Mouse (Mus musculus) layer of hippocampus, adult 11-12 months (tissue): ENCODE measurements around the gene Stxbp5l.
"Not testable (repeated sequence)": the region's sequence is repeated elsewhere in the genome, so short reads cannot be mapped to it uniquely, and the experiment has no call there.

Experiments used
- DNase-seq: peaks from one replicate; pipeline ENCODE4 v3.0.0; 2022; ENCODE audit warnings: low spot score

Stxbp5l gene

DNA sequence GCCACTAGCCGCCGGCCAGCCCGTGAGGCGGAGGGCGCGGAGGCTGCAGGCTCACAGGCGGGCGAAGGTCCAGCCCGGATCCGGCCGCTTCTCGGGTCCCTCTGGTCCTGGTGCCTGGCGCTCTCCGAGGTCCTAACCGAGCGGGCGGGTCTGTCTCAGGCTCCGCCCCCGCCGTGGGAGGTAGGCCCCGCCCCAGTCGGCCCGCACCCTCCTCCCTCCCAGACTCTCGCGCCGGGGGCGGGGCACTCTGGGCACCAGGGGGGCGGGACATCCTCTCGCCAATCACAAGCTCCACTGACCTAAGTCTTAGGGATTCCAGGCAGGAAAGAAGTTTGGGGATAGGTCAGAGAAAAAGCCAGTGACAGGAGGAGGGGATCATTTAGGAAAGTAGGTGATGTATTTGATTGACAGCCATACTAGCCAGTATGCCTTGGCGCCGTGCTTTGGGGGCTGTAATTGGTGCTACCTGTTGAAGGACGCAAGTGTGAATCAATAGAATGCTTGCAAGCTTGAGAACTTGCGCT lies at the start of gene Stxbp5l:
Gene Stxbp5l, minus strand, starts transcription at position 142 of the 524 bp plus-strand sequence.
- peak; percentile 94 for DNase-seq

DNA sequence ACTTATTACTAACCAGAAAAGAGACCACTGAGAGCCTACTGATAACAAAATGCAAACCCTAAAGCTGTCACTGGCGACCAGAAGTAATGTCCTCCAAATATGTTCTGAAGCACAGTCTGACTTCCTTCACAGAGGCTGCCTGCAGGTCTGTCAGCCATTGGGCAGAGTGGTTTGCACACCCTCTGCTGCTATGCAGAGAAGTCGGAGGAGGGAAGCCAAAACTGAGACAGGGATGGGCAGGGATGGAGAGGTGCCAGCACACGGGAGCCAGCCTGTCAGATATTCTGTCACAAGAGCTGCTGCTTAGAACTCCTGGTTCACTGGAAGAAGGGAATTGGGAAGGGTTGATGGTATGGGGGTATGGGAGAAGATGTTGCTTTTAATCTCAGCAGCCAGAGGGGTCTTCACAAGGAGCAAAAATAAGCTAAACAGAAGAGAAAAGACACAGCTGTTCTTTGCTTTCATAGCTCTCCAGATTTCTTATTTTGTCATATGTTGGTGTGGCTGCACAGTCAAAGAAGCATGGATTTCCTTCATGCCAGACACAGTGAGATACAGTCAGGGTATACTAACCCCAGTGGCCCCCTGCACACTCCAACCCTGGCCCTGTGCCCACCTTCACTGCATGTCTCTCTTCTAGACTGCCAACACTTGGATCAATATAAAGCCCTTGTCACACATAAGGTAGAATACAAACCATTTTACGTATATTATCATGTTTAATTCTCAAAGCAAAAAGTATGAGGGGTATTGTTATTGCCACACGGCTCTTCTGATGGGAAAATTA lies 48.8 kb upstream of the Stxbp5l start:
- peak; percentile 18 for DNase-seq

DNA sequence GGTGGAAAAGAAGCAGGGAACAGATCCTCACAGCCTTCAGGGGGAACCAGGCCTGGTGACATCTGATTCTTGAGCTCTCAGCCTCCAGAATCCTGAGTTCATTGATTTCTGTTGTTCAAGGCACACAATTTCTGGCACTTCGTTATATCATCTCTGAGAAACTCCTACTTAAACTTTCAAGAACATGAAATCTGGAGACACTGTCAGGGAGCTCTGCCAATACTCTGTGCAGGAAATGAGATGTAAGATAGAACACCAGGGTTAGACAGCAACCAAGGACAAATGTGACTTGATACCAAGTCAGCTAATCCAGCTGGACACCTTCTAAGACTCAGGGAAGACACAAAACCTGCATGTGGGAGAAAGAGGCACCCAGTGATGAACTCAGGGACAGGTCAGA lies 40.7 kb upstream of the Stxbp5l start:
- no peak for DNase-seq

GRCm38 (mm10) chr16:37422874-37423273 lies 38.1 kb upstream of the Stxbp5l start:
- DNase-seq = no peak

- no peak for DNase-seq
Observed at GRCm38 (mm10) chr16:37421851-37422250, 37.1 kb upstream of the Stxbp5l start.

DNA sequence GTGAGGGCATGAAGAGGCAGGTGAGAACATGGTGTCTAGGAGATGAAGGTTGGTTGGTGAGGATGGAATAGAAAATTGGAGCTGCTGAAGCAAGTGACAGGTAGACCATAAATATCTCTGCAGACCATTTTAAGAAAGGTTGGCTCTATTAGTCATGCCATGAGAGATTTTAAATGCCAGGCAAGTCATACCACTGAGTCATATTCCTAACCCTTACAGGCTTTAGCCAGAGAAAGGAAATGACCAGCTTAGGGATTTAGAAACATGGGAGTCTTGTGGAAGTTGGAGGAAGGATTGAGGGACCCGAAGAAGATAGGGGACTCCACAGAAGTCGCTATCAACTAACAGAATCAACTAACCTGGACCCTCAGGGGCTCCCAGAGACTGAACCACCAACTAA lies 35.8 kb upstream of the Stxbp5l start:
- no peak for DNase-seq

DNA sequence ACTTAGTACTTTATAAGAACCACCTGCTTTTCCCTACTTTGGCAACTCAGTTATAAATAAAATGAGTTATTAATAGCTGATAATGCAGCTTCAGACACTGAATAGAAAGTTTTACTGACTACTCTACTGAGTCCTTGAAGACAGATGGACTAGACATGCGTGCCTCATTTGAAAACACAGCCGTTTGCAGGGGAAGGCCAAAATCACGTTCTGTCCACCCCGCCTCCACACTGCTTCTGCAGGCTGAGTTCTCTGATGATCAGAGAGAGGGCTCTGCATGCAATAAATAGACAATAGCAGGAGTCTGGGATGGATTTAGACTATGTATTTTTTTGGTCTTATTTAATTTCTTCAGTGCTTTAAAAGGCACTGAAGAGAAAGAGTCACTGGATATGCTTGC lies 20.8 kb upstream of the Stxbp5l start:
- DNase-seq = peak; percentile 19

DNA sequence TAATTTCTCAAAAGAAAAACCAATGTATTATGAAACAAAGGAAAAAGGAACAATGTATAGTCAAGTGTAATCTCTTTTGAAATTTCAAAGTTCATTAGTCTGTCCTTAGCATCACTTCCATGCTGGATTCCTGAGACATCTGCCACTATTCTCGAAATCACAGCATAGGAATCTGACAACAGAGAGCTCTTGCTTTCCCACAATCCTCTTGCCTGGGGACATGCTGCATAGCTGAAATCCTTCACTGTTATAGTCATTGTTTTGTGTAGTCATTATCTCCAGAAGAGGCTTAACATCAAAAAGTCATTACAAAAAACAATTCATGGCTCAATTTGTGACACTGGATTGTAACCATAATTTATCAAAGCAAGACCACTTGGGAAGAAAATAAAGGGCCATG lies 20.2 kb upstream of the Stxbp5l start:
- DNase-seq = no peak

DNA sequence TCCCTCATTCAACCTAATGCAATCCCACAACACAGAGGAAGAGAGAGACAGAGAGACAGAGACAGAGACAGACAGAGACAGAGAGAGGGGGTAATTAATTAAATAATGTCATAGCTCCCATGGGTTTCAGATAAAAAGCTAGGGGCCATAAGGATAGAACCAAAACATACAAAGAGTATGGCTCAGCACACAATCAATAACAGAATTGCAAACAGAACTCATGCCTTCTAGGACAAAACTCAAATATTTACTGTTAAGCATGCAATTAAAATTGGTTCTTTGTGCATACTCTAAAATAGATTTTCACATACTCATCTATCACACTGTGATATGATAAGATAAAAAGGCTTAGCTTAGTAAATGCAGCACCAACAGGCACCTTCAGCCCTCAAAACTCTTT lies 5.2 kb upstream of the Stxbp5l start:
- DNase-seq = no peak

GRCm38 (mm10) chr16:37389201-37389905 lies 4.6 kb upstream of the Stxbp5l start:
- DNase-seq = no peak

GRCm38 (mm10) chr16:37384369-37384768 lies 393 bp downstream of the Stxbp5l start:
- DNase-seq = no peak

- DNase-seq = no peak
Observed at GRCm38 (mm10) chr16:37383426-37383825, 1.3 kb downstream of the Stxbp5l start.

- no peak for DNase-seq
Observed at GRCm38 (mm10) chr16:37372716-37373115, 12.0 kb downstream of the Stxbp5l start.

DNA sequence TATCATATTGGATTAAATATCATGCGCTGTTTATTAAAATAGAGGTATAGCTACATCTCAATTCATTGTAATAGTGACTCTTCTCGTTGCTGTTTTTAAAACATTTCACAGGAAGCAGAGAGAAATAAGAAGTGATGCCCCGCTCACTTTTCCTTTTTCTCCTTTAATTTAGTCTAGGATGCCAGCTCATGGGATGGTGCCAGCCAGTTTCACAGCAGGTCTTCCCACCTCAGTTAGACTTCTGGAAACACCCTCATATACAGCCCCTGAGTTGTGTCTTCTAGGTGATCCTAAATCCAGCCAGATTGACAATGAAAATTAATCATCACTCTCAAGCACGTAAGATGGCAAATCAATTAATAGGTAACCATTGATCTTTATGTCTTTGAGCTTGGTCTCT lies 17.3 kb downstream of the Stxbp5l start:
- no peak for DNase-seq

DNA sequence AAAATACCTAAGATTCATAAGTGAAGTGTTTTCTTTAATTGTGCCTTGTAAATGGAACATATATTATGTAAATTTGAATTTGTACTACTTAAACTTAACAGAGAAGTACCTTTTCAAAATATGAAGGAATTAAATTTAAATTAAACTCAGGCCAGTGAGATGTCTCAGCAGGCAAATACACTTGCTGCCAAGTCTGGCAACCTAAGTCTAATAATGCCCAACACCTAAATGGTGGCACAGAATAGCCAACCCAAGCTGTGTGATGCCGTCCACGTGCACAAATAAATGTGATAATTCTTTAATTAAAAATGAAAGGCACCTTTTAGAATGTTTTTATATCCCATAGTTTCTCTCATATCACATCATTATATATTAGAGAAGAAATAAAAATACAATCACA lies 20.8 kb downstream of the Stxbp5l start:
- no peak for DNase-seq

DNA sequence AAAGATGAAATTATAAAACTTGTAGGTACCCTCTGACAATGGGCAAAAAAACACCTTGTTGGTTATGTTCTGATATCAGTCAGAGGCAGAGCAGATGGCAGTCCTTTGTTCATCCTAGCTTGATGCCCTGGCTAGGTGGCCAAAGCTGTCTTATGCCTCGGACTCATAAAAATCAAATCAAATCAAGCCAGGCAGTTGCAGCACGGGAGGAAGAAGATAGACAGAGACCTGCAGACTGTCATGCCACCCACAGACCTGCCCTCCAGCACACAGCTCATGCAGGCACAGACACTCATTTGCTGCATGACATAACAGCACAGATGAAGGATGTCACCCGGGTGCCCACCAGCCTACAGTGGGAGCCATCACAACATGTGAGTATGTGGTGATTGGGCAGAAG lies 29.1 kb downstream of the Stxbp5l start:
- no peak for DNase-seq

GRCm38 (mm10) chr16:37347092-37347491 lies 37.7 kb downstream of the Stxbp5l start:
- no peak for DNase-seq

DNA sequence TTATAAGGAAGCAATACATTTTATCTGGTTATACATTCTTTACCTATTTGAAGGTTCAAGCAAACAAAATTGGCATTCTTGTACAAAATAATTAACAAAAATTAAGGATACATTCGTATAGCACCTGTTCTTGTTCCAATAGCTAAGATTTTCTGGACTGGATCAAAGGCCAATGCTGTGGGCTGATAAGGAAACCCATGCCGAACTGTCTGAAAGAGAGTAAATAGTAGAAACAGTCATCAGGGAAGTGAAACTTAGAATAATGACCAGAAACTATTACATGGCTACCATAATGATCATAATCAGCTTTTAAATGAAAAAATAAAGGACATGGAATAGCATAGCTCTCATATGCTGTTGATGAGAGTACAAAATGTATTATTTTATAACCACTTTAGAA lies 39.8 kb downstream of the Stxbp5l start:
- no peak for DNase-seq

DNA sequence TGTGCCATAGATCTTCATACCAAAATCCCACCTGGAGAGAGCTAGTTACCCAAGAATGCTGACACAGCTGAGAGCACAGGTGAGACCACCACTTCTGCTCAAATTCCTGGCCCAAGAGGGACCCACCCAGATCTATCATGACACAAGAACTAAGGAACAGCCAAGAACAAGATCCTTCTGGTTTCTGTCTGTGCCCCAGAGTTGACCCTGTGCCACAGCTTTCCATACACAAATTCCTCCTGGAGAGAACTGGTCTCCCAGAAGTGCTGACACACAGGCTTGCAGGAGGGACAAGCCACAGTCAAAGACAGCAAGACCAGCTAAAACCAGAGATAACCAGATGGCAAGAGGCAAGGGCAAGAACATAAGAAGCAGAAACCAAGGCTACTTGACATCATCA lies 43.3 kb downstream of the Stxbp5l start:
- not testable (repeated sequence) for DNase-seq

- DNase-seq = no peak
Observed at GRCm38 (mm10) chr16:37338177-37338576, 46.6 kb downstream of the Stxbp5l start.

GRCm38 (mm10) chr16:37337529-37337928 lies 47.2 kb downstream of the Stxbp5l start:
- no peak for DNase-seq

DNA sequence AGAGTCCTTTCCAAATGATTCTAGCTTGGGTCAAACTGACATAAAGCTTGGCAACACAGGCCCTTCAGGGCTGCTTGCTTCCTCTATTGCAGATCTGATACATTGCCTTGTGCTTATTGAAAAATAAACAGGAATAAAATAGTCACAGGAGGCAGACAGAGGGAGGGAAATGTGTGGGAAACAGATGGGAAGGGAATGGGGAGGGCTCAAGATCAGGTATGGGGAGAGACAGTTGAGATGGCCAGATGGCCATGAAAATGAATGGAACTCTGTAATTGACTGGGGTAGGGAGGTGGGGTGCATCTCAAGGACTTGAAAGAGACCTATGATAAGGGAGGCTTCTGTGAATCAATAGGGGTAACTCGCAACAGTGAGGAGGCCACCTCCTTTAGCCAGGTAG lies 80.3 kb downstream of the Stxbp5l start:
- no peak for DNase-seq

DNA sequence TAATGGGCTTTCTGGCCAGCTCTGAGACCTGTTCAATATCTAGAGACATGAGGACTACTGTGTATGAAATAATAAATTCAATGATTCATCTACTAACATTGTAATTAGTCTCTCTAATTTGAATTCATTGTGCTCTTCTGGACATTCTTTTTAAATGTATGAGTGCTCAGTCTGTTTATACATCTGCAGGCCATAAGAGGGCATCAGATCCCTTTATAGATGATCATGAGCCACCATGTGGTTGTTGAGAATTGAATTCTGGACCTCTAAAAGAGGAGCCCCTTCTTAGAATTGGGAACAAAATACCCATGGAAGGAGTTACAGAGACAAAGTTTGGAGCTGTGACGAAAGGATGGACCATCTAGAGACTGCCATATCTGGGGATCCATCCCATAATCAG lies 92.2 kb downstream of the Stxbp5l start:
- no peak for DNase-seq
